Mouse (Mus musculus) liver, adult 2 months (tissue): ENCODE results near the gene Gm20852. TPM values are rescaled to one million over a fixed set of nuclear protein-coding genes. Genes with fewer than 3 reads are reported as not detected.
"Not testable (repeated sequence)": the region's sequence is repeated elsewhere in the genome, so short reads cannot be mapped to it uniquely, and the experiment has no call there.

Experiments used
- DNase-seq: peaks from one replicate; pipeline ENCODE4 v3.0.0-alpha.2; 2011; ENCODE audit warnings: low read depth, low spot score; ENCODE audit errors: extremely low read depth
- H3K27ac ChIP-seq: fragments of 200-500 bp; replicated peaks from 2 replicates; pipeline ENCODE4 v1.5.1; 2012; ENCODE audit warnings: low read depth, mild to moderate bottlenecking, control low read depth, inconsistent platforms, low read length; ENCODE audit not compliant: insufficient read depth
- H3K27me3 ChIP-seq: fragments of 200-500 bp; 2 replicates; pipeline ENCODE4 v1.6.1; 2012; ENCODE audit warnings: mild to moderate bottlenecking, moderate library complexity, low read length, inconsistent platforms; ENCODE audit not compliant: control insufficient read depth, insufficient read depth
- H3K36me3 ChIP-seq: fragments of 200-500 bp; 2 replicates; pipeline ENCODE4 v1.6.1; 2012; ENCODE audit warnings: low read length, inconsistent platforms; ENCODE audit not compliant: control insufficient read depth, insufficient read depth
- H3K4me1 ChIP-seq: fragments of 200-500 bp; 2 replicates; pipeline ENCODE4 v1.6.1; 2011; ENCODE audit warnings: low read length; ENCODE audit not compliant: control insufficient read depth, insufficient read depth
- H3K4me3 ChIP-seq: fragments of 200-500 bp; 2 replicates; pipeline ENCODE4 v1.5.1; 2011; ENCODE audit warnings: low read depth, mild to moderate bottlenecking, control low read depth, low read length, moderate library complexity; ENCODE audit not compliant: insufficient read depth
- H3K79me2 ChIP-seq: fragments of 200-500 bp; 2 replicates; pipeline ENCODE4 v1.6.1; 2012; ENCODE audit warnings: inconsistent platforms, mild to moderate bottlenecking, low read length, moderate library complexity; ENCODE audit not compliant: control insufficient read depth, insufficient read depth
- H3K9ac ChIP-seq: fragments of 200-500 bp; 2 replicates; pipeline ENCODE4 v1.6.1; 2012; ENCODE audit warnings: low read depth, mild to moderate bottlenecking, control low read depth, inconsistent platforms, low read length
- WGBS: fragments of 180-500 bp; shearing (Covaris S2); methylation state at CpG from one replicate; pipeline ENCODE4 v1.1.7; 2018; 5-methylcytosine and 5-hydroxymethylcytosine counted together
- polyA plus RNA-seq: library from polyadenylated mRNA; depleted of rRNA; stranded (reverse); fragments of >200 nt; gene quantifications from 2 replicates; pipeline ENCODE4 v1.2.3, GENCODE M21; 2012; rRNA removed
- total RNA-seq: library from RNA; depleted of rRNA; stranded (reverse); fragments of >200 nt; gene quantifications from 2 replicates; pipeline ENCODE4 v1.2.3, GENCODE M21; 2014; rRNA removed

Gm20852 gene
- total RNA-seq (not detected in 2 replicates), polyA plus RNA-seq (not detected in 2 replicates)

DNA sequence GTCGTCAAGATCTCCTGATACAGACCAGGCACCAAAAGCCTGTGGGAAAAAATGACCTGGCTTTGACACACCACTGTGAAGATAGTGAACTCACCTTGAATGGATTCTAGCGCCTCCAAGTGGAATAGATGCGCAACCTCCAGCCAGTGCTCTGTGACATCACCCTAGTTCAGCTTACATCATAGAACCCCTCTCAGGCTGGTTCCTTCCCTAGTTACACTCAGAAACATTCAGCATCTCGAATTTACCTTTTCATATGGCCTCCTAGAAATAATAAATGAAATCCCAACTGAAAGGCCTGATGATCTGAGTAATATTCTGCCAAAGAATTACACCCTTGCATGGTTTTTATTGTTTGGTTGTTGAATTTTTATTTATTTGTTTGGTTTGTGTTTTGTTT, at the start of gene Gm20852:
TSS of gene Gm20852 (minus strand) at position 101 of the 400 bp plus-strand sequence.
- DNase-seq, H3K79me2 ChIP-seq, H3K4me1 ChIP-seq, H3K27me3 ChIP-seq, H3K36me3 ChIP-seq, H3K4me3 ChIP-seq, H3K27ac ChIP-seq, H3K9ac ChIP-seq: not testable (repeated sequence)
- WGBS, result no CpG with 5 or more reads among the region's 4 CpGs
